Mouse (Mus musculus) layer of hippocampus, adult 2 months (tissue): ENCODE measurements around the gene Tardbp. TPM values are rescaled to one million over a fixed set of nuclear protein-coding genes. Genes with fewer than 3 reads are reported as not detected.
A peak's percentile ranks its signal among the peaks of the same experiment; 100 is the strongest.

Source experiments
- DNase-seq, 2 experiments: peaks; one replicate each; pipeline ENCODE4 v3.0.0; 2022; ENCODE audit warnings: low spot score in 2 of 2
- H3K27ac ChIP-seq: fragments of 200-600 bp; 2 replicates; pipeline ENCODE4 v1.8.1; 2022
- H3K4me3 ChIP-seq: fragments of 200-600 bp; 2 replicates; pipeline ENCODE4 v1.8.1; 2022; ENCODE audit warnings: mild to moderate bottlenecking
- CTCF ChIP-seq: fragments of 200-600 bp; conservative IDR thresholded peaks from 2 replicates; pipeline ENCODE4 v1.8.1; 2022; ENCODE audit warnings: antibody characterized with exemption, mild to moderate bottlenecking, moderate library complexity
- total RNA-seq, 2 experiments: library from RNA; stranded (reverse); gene quantifications; 2 replicates each; pipeline ENCODE4 v1.2.3; 2021

Gene Tardbp
- total RNA-seq, 2 experiments from 2014 or later, result 233 to 237 TPM

GRCm38 (mm10) chr4:148632013-148632692, 5.3 kb upstream of the Tardbp start:
- Histone ChIP-seq H3K4me3 (no peak overlapping the region), H3K27ac (no peak overlapping the region)
- no peak for TF ChIP-seq CTCF
- DNase-seq, result no peak

GRCm38 (mm10) chr4:148627246-148627645, 427 bp upstream of the Tardbp start:
- DNase-seq, result no peak
- no peak for TF ChIP-seq CTCF
- H3K4me3 ChIP-seq, result peak overlapping the region; percentile 99
- peak overlapping the region; percentile 98 for H3K27ac ChIP-seq

- DNase-seq, result no peak
Measured at GRCm38 (mm10) chr4:148625756-148626622, 830 bp downstream of the Tardbp start.

GRCm38 (mm10) chr4:148625010-148625409, 1.8 kb downstream of the Tardbp start:
- no peak for DNase-seq
- TF ChIP-seq CTCF, result no peak
- no peak overlapping the region for H3K27ac ChIP-seq
- H3K4me3 ChIP-seq, result peak overlapping the region; percentile 99

More at GRCm38 (mm10) chr4:148625756-148626622, 830 bp downstream of the Tardbp start:
- TF ChIP-seq CTCF, result no peak
- Histone ChIP-seq H3K4me3 (peak overlapping the region; percentile 99), H3K27ac (peak overlapping the region; percentile 98)

- no peak for DNase-seq
- Histone ChIP-seq H3K27ac (no peak overlapping the region), H3K4me3 (no peak overlapping the region)
- no peak for TF ChIP-seq CTCF
Measured at GRCm38 (mm10) chr4:148623609-148624008, 3.2 kb downstream of the Tardbp start.

- DNase-seq, result no peak
- no peak for TF ChIP-seq CTCF
- Histone ChIP-seq H3K27ac (no peak overlapping the region), H3K4me3 (no peak overlapping the region)
Measured at GRCm38 (mm10) chr4:148622485-148622884, 4.3 kb downstream of the Tardbp start.

- no peak overlapping the region for H3K4me3 ChIP-seq
- DNase-seq, result no peak
- TF ChIP-seq CTCF, result no peak
- H3K27ac ChIP-seq, result no peak overlapping the region
Measured at GRCm38 (mm10) chr4:148620718-148621117, 6.1 kb downstream of the Tardbp start.

GRCm38 (mm10) chr4:148619805-148620204, 7.0 kb downstream of the Tardbp start:
- TF ChIP-seq CTCF, result no peak
- no peak overlapping the region for H3K4me3 ChIP-seq

GRCm38 (mm10) chr4:148613738-148614137, 13.1 kb downstream of the Tardbp start:
- peak overlapping the region; percentile 11; the same call in 1 of the 2 replicates for H3K27ac ChIP-seq
- DNase-seq, result no peak
- TF ChIP-seq CTCF, result no peak
- no peak overlapping the region for H3K4me3 ChIP-seq

More at GRCm38 (mm10) chr4:148619805-148620204, 7.0 kb downstream of the Tardbp start:
- no peak overlapping the region for H3K27ac ChIP-seq
- no peak for DNase-seq

GRCm38 (mm10) chr4:148612557-148612956, 14.3 kb downstream of the Tardbp start:
- no peak for TF ChIP-seq CTCF
- no peak for DNase-seq
- H3K27ac ChIP-seq, result no peak overlapping the region
- no peak overlapping the region for H3K4me3 ChIP-seq

- no peak for TF ChIP-seq CTCF
- DNase-seq, result no peak
- no peak overlapping the region for H3K4me3 ChIP-seq
- no peak overlapping the region for H3K27ac ChIP-seq
Measured at GRCm38 (mm10) chr4:148610631-148611364, 16.0 kb downstream of the Tardbp start.

- Histone ChIP-seq H3K4me3 (no peak overlapping the region), H3K27ac (no peak overlapping the region)
- no peak for DNase-seq
- no peak for TF ChIP-seq CTCF
Measured at GRCm38 (mm10) chr4:148609805-148610204, 17.0 kb downstream of the Tardbp start.

- peak; percentile 97 for TF ChIP-seq CTCF
- peak; percentile 66 to 83 for DNase-seq
- Histone ChIP-seq H3K4me3 (no peak overlapping the region), H3K27ac (0 out of 2 replicates have a peak overlapping the region, but pooled peaks have one; percentile 14)
Measured at GRCm38 (mm10) chr4:148607758-148608157, 19.1 kb downstream of the Tardbp start.
